Mouse (Mus musculus): ENCODE data around the gene Orai2. TPM values are rescaled to one million over a fixed set of nuclear protein-coding genes. Genes with fewer than 3 reads are reported as not detected.

Gene Orai2
- total and polyA plus RNA-seq, 3 experiments = 7.3 to 8.8 (median 7.4) TPM

DNA sequence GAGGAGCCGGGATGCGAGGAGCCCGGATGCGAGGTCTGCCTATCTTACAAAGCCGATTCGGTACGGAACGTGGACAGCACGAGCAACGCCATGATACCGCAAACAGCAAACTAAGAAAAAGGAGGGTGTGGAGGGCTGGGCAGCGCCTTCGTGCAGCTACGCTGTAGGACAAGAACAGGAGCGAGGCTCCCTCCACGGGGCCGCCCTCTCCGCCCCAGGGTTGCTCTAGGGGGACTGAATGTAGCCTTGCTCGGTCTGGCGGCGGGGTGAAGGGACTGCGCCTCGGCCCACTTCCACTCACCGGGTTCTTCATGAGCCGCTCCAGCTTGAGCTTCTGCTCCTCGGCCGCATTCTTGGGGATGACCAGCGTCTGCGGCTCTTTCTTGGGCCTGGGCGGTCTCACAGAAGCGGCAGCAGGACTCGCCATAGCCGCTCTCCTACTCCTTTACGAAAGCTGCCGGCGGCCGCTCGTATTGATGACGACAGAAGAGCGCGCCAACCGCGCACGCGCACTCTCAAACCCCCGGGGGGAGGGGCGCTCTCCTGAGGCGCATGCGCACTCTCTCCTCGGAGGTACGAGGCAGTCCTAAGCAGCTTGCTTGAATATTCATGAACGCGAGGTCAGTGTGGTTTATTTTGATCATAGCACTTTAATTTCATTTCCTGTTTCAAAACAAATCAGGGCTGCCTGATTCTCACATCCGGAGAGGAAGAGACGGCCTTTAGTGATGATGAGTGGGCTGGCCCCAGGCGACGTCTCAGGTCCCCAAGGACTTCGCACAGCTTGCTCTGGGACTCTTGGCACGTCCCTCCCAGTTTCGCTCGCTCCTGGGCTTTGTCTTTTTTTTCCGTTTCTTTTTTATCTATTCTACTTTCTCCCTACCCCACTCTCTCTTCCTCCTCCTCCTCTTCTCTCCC lies 28.2 kb upstream of the Orai2 start, which contains the start of gene Prkrip1 (continued):
- TF ChIP-seq ZMIZ1 (IDR thresholded peaks at IDR 0.05; ENCODE audit: low read depth, low read length) = no peak
- no peak for TF ChIP-seq CHD1 (IDR thresholded peaks at IDR 0.05; ENCODE audit: low read depth, low read length)
- TF ChIP-seq GABPA (IDR thresholded peaks at IDR 0.05; ENCODE audit: insufficient replicate concordance, low read depth, low read length) = peak; percentile 7; the same call in 1 of the 2 replicates
- TF ChIP-seq ZC3H11A (IDR thresholded peaks at IDR 0.05; ENCODE audit: low read depth, low read length) = no peak
- TF ChIP-seq IRF4 (IDR thresholded peaks at IDR 0.05; ENCODE audit: low read depth, low read length) = peak; percentile 96
- peak; percentile 91 for TF ChIP-seq ZNF384 (IDR thresholded peaks at IDR 0.05; ENCODE audit: low read depth, low read length)
- TF ChIP-seq E2F4 (IDR thresholded peaks at IDR 0.05; ENCODE audit: insufficient replicate concordance, low read depth, low read length) = no peak
- no peak for TF ChIP-seq POLR2AphosphoS2 (IDR thresholded peaks at IDR 0.05; ENCODE audit: low read depth, low read length)
- peak; percentile 57 for TF ChIP-seq MAX (IDR thresholded peaks at IDR 0.05; ENCODE audit: low read length)

DNA sequence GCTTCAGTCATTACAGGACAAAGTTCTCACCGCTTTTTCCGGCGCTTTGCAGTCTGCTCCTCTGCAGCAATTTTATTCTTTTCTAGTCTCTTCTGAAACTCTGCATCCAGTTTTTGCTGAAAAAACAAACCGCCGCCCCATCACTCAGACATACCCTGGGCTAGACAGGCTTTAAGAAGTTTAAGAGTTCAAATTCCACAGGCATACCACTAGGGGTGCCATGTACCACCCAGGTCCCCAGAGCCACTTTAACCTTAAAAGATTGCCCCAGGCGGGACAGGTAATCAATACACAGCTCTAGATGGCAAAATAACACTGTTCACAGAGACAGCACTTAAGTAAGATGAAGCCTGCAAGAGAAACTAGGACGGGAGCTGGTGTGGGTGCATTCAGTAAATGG lies 21.4 kb upstream of the Orai2 start:
- in situ Hi-C loops (cut with MboI; ENCODE audit: low pct_ligation_motif_present, low pct_unique_long_range_greater_than_20kb, low sequenced_read_pairs) (no loop called here), dilution Hi-C loops (cut with MboI; ENCODE audit: extremely low pct_ligation_motif_present, extremely low pct_unique_long_range_greater_than_20kb, low sequenced_read_pairs) (no loop called here)
- Histone ChIP-seq H3K4me1 (ENCODE audit: control insufficient read depth in 1 of 2, insufficient read depth in 2 of 2) (peaks cover 0 to 10% of the 10 kb centered on the region in 2 experiments; a peak in 1 of 4 replicates), H3K9ac (ENCODE audit: insufficient read depth, low read depth) (no peak overlapping the region), H3K36me3 (replicated peaks in 1 of 2; ENCODE audit: control insufficient read depth in 1 of 2, insufficient read depth in 1 of 2, low read length in 1 of 2) (peaks cover 63 to 91% of the 10 kb centered on the region in 2 experiments), H3K27ac (ENCODE audit: insufficient read depth, low read depth) (no peak overlapping the region), H3K4me3 (replicated peaks in 1 of 3; ENCODE audit: low read depth in 2 of 3, low read length in 2 of 3, poor library complexity in 1 of 3) (no peak overlapping the region), H3K4me2 (ENCODE audit: insufficient read depth, low read depth, poor library complexity, severe bottlenecking) (no peak overlapping the region), H3K79me2 (replicated peaks; ENCODE audit: control insufficient read depth, extremely low read depth, insufficient read depth, poor library complexity, severe bottlenecking) (no peaks in the 10 kb centered on the region), H3K9me3 (replicated peaks; ENCODE audit: low read length) (no peaks in the 10 kb centered on the region), H3K27me3 (replicated peaks) (no peaks in the 10 kb centered on the region)
- TF ChIP-seq GABPA (IDR thresholded peaks at IDR 0.05; ENCODE audit: insufficient replicate concordance, low read depth, low read length) = no peak
- peak in 1 of 2 experiments; percentile 46; a peak in 2 of 4 replicates for TF ChIP-seq CTCF (conservative IDR thresholded peaks at IDR 0.05 in 1 of 2, IDR thresholded peaks at IDR 0.05 in 1 of 2; ENCODE audit: low read depth in 2 of 2, low read length in 2 of 2)
- no peak for TF ChIP-seq ZKSCAN1 (IDR thresholded peaks at IDR 0.05; ENCODE audit: borderline replicate concordance, low read depth, low read length)
- DNase-seq (ENCODE audit: extremely low read depth) = no peak

DNA sequence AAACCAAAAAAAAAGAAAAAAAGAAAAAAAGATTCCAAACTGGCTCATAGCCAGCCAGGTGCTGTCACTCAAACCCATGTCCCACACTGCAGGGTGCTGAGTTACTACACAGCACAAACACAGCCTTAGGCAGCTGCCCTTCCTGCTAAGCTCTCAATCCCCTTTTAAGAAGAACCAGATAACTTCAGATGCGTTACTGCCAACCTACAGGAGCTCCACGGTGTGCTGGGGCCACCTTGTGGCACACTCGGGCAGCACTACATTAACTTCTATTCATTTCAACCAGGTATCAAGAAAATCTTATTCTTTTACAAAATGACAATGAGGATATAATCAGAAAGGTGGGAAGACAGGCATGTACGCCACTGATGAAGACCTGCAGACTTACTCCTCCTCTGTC lies 16.2 kb upstream of the Orai2 start:
- no peaks in the 10 kb centered on the region for H3K27me3 ChIP-seq (replicated peaks)
- H3K9me3 ChIP-seq (replicated peaks; ENCODE audit: low read length) = no peaks in the 10 kb centered on the region
- no peak overlapping the region for H3K9ac ChIP-seq (ENCODE audit: insufficient read depth, low read depth)
- dilution Hi-C loops (cut with MboI; ENCODE audit: extremely low pct_ligation_motif_present, extremely low pct_unique_long_range_greater_than_20kb, low sequenced_read_pairs) (no loop called here), in situ Hi-C loops (cut with MboI; ENCODE audit: low pct_ligation_motif_present, low pct_unique_long_range_greater_than_20kb, low sequenced_read_pairs) (no loop called here)
- no peak overlapping the region for H3K4me2 ChIP-seq (ENCODE audit: insufficient read depth, low read depth, poor library complexity, severe bottlenecking)
- no peak overlapping the region for H3K4me3 ChIP-seq (replicated peaks in 1 of 3; ENCODE audit: low read depth in 2 of 3, low read length in 2 of 3, poor library complexity in 1 of 3)
- peaks cover 63 to 86% of the 10 kb centered on the region in 2 experiments for H3K36me3 ChIP-seq (replicated peaks in 1 of 2; ENCODE audit: control insufficient read depth in 1 of 2, insufficient read depth in 1 of 2, low read length in 1 of 2)
- DNase-seq (ENCODE audit: extremely low read depth) = peak; percentile 48
- no peak overlapping the region for H3K27ac ChIP-seq (ENCODE audit: insufficient read depth, low read depth)
- H3K79me2 ChIP-seq (replicated peaks; ENCODE audit: control insufficient read depth, extremely low read depth, insufficient read depth, poor library complexity, severe bottlenecking) = no peaks in the 10 kb centered on the region
- H3K4me1 ChIP-seq (ENCODE audit: control insufficient read depth in 1 of 2, insufficient read depth in 2 of 2) = peaks cover 8 to 14% of the 10 kb centered on the region in 2 experiments; a peak in 3 of 4 replicates
- TF ChIP-seq SIN3A (IDR thresholded peaks at IDR 0.05; ENCODE audit: low read length) (no peak), MEF2A (IDR thresholded peaks at IDR 0.05; ENCODE audit: borderline replicate concordance, low read depth, low read length) (no peak), SMC3 (IDR thresholded peaks at IDR 0.05; ENCODE audit: low read depth, low read length) (peak; percentile 70), CTCF (conservative IDR thresholded peaks at IDR 0.05 in 1 of 2, IDR thresholded peaks at IDR 0.05 in 1 of 2; ENCODE audit: low read depth in 2 of 2, low read length in 2 of 2) (peak; percentile 59 to 91), RAD21 (IDR thresholded peaks at IDR 0.05; ENCODE audit: low read depth, low read length) (peak; percentile 84), MXI1 (IDR thresholded peaks at IDR 0.05; ENCODE audit: low read depth, low read length) (no peak), TCF12 (IDR thresholded peaks at IDR 0.05; ENCODE audit: low read depth, low read length) (no peak), E2F4 (IDR thresholded peaks at IDR 0.05; ENCODE audit: insufficient replicate concordance, low read depth, low read length) (no peak), MAX (IDR thresholded peaks at IDR 0.05; ENCODE audit: low read length) (no peak), JUN (IDR thresholded peaks at IDR 0.05; ENCODE audit: insufficient read depth, low read depth, low read length) (no peak), MAFK (IDR thresholded peaks at IDR 0.05; ENCODE audit: insufficient replicate concordance, low read length) (no peak), RCOR1 (conservative IDR thresholded peaks at IDR 0.05; ENCODE audit: low read depth, low read length) (no peak), ZNF384 (IDR thresholded peaks at IDR 0.05; ENCODE audit: low read depth, low read length) (no peak), ZKSCAN1 (IDR thresholded peaks at IDR 0.05; ENCODE audit: borderline replicate concordance, low read depth, low read length) (no peak), PAX5 (IDR thresholded peaks at IDR 0.05; ENCODE audit: low read length) (no peak), NRF1 (IDR thresholded peaks at IDR 0.05; ENCODE audit: low read depth, low read length) (no peak), ETS1 (conservative IDR thresholded peaks at IDR 0.05; ENCODE audit: low read depth, low read length) (no peak), UBTF (IDR thresholded peaks at IDR 0.05; ENCODE audit: low read depth, low read length) (no peak), BHLHE40 (IDR thresholded peaks at IDR 0.05; ENCODE audit: low read depth, low read length) (no peak), CHD1 (IDR thresholded peaks at IDR 0.05; ENCODE audit: low read depth, low read length) (no peak), KAT2A (IDR thresholded peaks at IDR 0.05; ENCODE audit: insufficient replicate concordance, low read length) (no peak)

All from CH12.LX (cell line).